Mouse (Mus musculus) limb, embryonic 14.5 days (tissue): ENCODE measurements around the gene Mtr. TPM values are rescaled to one million over a fixed set of nuclear protein-coding genes. Genes with fewer than 3 reads are reported as not detected.

ENCODE experiments used
- ATAC-seq: fragments of 200-750 bp; cut with Nextera tagmentation; 2 replicates; pipeline ENCODE4 v1.8.0; 2017; ENCODE audit warnings: low read depth, moderate number of reproducible peaks, moderate TSS enrichment; ENCODE audit not compliant: low FRiP score
- DNase-seq: peaks from one replicate; pipeline ENCODE4 v3.0.0-alpha.2; 2015; ENCODE audit warnings: low spot score
- H3K27ac ChIP-seq: fragments of 300-500 bp; sonication (generic); replicated peaks from 2 replicates; pipeline ENCODE4 v1.5.1; 2014; ENCODE audit warnings: low read depth, mild to moderate bottlenecking, low read length, moderate library complexity, mixed read lengths
- H3K27me3 ChIP-seq: fragments of 300-500 bp; sonication (generic); 2 replicates; pipeline ENCODE4 v1.6.1; 2014; ENCODE audit warnings: low read length, mixed read lengths; ENCODE audit not compliant: control insufficient read depth, insufficient read depth
- H3K36me3 ChIP-seq: fragments of 300-500 bp; sonication (generic); 2 replicates; pipeline ENCODE4 v1.6.1; 2014; ENCODE audit warnings: mild to moderate bottlenecking, low read length, moderate library complexity, mixed read lengths; ENCODE audit not compliant: control insufficient read depth, insufficient read depth
- H3K4me1 ChIP-seq: fragments of 300-500 bp; sonication (generic); 2 replicates; pipeline ENCODE4 v1.6.1; 2014; ENCODE audit warnings: antibody characterized with exemption, low read length, mixed read lengths; ENCODE audit not compliant: control insufficient read depth, insufficient read depth
- H3K4me2 ChIP-seq: fragments of 300-500 bp; sonication (generic); replicated peaks from 2 replicates; pipeline ENCODE4 v1.6.1; 2014; ENCODE audit warnings: low read depth, mild to moderate bottlenecking, low read length, moderate library complexity; ENCODE audit not compliant: severe bottlenecking
- H3K4me3 ChIP-seq: fragments of 300-500 bp; sonication (generic); replicated peaks from 2 replicates; pipeline ENCODE4 v1.5.1; 2014; ENCODE audit warnings: low read length
- H3K9ac ChIP-seq: fragments of 300-500 bp; sonication (generic); 2 replicates; pipeline ENCODE4 v1.6.1; 2014; ENCODE audit warnings: mild to moderate bottlenecking, low read depth, low read length, moderate library complexity; ENCODE audit not compliant: severe bottlenecking
- H3K9me3 ChIP-seq: fragments of 300-500 bp; sonication (generic); 2 replicates; pipeline ENCODE4 v1.6.1; 2016; ENCODE audit warnings: low read length; ENCODE audit not compliant: control insufficient read depth
- POLR2A ChIP-seq: fragments of 200-500 bp; IDR thresholded peaks from 2 replicates; pipeline ENCODE4 v1.8.0; 2012; ENCODE audit warnings: inconsistent platforms, mild to moderate bottlenecking, moderate library complexity, borderline replicate concordance; ENCODE audit not compliant: insufficient read depth, insufficient read length; ENCODE audit errors: extremely low read depth
- WGBS: fragments of 180-500 bp; shearing (Covaris S2); extraction: QIAGEN DNeasy Blood & Tissue Kit; methylation state at CpG from one replicate; pipeline ENCODE4 v1.1.7; 2014; 5-methylcytosine and 5-hydroxymethylcytosine counted together
- polyA plus RNA-seq, 2 experiments: library from polyadenylated mRNA; depleted of rRNA in 1 of 2; stranded (reverse) in 1 of 2; unstranded in 1 of 2; fragments of >200 nt; fragmentation: Nextera tagmentation in 1 of 2; extraction: Ambion mirVana in 1 of 2; gene quantifications; 2 replicates each; pipeline versions ENCODE4 v1.2.1 to v1.2.3; 2012 to 2014

Mtr gene
- polyA plus RNA-seq, 2 experiments: 15.9 to 21.4 TPM

DNA sequence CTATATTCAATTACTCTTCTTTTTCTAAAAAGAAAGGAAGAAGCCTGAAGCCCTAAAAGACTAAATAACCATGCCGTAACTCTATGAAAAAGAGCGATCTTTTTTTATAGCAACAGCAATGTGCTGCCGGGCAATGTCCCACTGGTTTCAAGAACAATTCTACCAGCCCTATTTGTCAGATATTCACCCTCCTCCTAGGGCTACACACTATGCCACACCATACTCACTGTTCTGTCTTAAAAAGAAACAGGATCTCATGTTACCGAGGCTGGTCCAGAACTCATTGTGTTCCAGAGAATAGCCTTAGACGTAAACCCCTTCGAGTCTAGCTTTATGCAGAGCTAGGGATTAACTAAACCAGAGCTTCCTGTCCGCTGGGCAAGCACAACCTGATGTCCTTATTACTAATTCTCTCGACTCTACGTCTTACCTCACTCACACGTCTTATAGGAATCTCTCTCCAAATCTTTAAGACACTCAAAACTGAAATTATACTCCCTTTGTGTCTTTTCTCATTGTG lies 982 bp downstream of the Mtr start:
- ATAC-seq (no peak), DNase-seq (no peak)
- H3K27me3 ChIP-seq: no peaks in the 10 kb centered on the region
- no peaks in the 10 kb centered on the region for H3K9me3 ChIP-seq
- peaks cover 15% of the 10 kb centered on the region; the same call in 1 of the 2 replicates for H3K4me1 ChIP-seq
- peak overlapping the region; percentile 51 for H3K4me2 ChIP-seq
- peaks cover 7% of the 10 kb centered on the region; the same call in 1 of the 2 replicates for H3K36me3 ChIP-seq
- H3K27ac ChIP-seq: peak overlapping the region; percentile 89; the same call in 1 of the 2 replicates
- peak overlapping the region; percentile 71 for H3K4me3 ChIP-seq
- H3K9ac ChIP-seq: peak overlapping the region; percentile 79
- no peak for TF ChIP-seq POLR2A
- WGBS: 7% methylated on average over 10 of the region's 10 CpGs

DNA sequence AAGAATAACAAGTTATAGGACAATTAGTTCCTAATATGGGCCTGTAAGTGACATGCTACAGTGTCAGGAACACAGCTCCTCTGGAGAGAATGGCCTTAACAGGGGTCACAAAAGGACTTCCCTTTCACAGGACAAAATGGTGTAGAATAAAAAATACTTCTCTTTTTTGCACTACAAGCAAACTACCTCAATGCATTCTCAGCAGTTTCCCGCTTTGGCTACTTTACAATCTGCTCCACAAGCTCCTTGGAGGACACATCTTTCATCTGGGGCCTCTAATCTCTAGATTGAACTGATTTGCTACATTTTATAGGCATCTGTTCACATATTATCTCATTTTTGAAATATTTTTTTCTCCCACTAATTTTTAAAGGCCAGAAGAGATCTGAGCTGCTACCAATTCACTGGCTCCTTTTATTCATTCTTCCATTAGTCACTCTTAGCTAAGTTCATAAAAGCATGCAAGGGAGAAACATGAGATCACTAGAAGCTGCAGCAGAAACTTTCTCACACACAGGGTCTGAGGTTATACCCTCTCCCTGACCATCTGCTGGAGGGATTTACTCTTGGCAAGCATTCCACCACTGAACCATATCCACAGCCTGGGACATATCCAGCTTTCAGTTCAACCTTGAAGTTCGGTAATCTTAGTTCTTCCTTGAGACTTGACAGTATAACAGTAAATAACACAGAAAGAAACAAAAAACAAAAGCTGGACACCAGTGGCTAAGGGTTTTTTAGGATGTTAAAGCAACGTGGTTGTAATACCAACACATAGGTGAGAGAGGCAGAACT lies 1.8 kb downstream of the Mtr start:
- Histone ChIP-seq H3K4me2 (peak overlapping the region; percentile 51), H3K4me1 (peaks cover 15% of the 10 kb centered on the region; the same call in 1 of the 2 replicates), H3K4me3 (peak overlapping the region; percentile 71), H3K9ac (no peak overlapping the region), H3K9me3 (no peaks in the 10 kb centered on the region), H3K27ac (no peak overlapping the region), H3K36me3 (peaks cover 11% of the 10 kb centered on the region), H3K27me3 (no peaks in the 10 kb centered on the region)
- ATAC-seq: peak; percentile 24
- no peak for TF ChIP-seq POLR2A
- peak; percentile 49 for DNase-seq
- 59% methylated on average over 3 of the region's 3 CpGs for WGBS

DNA sequence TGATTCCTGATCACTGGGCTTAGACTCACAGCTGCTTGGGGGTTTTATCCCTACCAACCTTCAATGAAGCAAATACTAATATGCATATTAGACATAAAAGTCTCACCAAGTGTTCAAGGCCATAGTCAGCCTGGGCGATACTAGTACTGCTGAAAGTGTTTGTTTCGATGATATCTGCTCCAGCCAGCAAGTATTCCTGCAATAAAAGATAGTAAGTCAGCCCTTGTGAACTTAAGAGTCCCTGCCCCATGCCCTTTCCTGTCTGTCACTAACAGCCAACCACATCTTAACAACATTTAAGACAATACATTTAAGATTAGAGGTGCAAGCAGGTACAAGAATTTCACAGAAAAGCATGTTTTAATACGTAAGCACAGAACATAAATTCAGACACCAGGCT lies 7.4 kb downstream of the Mtr start:
- Histone ChIP-seq H3K27ac (no peak overlapping the region), H3K36me3 (peaks cover 44% of the 10 kb centered on the region), H3K4me1 (0 out of 2 replicates have a peak, but pooled peaks cover under 1% of the 10 kb centered on the region), H3K9ac (no peak overlapping the region), H3K27me3 (no peaks in the 10 kb centered on the region), H3K9me3 (no peaks in the 10 kb centered on the region), H3K4me2 (no peak overlapping the region), H3K4me3 (no peak overlapping the region)
- DNase-seq (no peak), ATAC-seq (no peak)
- no peak for TF ChIP-seq POLR2A
- 94% methylated on average over 3 of the region's 3 CpGs for WGBS

DNA sequence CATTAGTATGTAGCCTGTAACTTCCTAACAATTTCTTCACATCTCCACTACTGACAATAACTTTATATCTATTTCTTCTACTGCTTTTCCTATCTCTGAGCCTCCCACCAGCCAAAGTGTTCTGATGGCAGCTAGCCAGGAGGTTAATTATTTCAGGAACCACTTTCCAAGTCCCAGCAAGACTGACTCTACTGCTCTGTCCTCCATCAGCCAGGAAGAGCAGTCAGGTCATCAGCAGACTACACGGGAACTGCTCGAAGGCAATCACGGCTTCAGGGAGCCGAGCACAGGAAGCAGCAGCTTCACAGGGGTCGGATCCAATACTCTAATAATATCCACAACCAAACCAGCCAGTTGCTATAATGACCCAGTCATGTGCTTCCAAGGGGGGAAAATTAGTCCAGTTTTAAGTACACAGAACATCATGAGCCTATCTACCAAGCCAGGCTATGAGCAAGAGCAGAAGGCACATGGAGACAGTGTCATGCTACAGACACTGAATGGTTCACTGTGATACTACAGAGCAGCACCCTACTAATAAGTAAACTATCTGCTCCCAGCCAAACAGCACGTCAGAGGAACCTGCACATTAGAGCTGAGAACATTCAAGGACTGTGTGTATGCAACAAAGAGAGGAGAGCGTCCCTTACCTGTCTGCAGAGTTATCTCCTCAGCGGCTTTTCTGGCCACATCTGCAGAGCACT lies 8.6 kb downstream of the Mtr start:
- H3K4me2 ChIP-seq: no peak overlapping the region
- peaks cover 53% of the 10 kb centered on the region for H3K36me3 ChIP-seq
- H3K4me3 ChIP-seq: no peak overlapping the region
- H3K27me3 ChIP-seq: no peaks in the 10 kb centered on the region
- 90% methylated on average over 8 of the region's 8 CpGs for WGBS
- no peak overlapping the region for H3K9ac ChIP-seq
- no peak for TF ChIP-seq POLR2A
- H3K27ac ChIP-seq: no peak overlapping the region
- no peaks in the 10 kb centered on the region for H3K9me3 ChIP-seq
- DNase-seq: no peak
- ATAC-seq: no peak
- H3K4me1 ChIP-seq: no peaks in the 10 kb centered on the region

DNA sequence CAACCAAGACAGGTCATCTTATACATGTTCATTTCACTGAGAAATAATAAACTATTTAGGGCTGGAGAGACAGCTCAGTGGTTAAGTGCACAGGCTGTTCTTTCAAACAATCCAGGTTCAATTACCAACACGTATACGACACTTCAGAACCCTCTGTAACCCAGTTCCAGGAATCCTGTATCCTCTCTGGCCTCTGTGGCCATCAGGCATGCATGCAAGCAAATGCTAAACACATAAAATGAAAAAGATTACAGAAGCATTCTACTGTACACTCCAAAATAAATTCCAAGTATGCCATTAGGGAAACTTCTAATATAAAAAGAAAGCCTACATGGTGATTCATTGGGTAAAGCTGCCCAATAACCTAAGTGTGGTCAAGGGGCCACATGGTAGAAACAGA lies 12.0 kb downstream of the Mtr start:
- no peak for DNase-seq
- ATAC-seq: no peak
- no peak for TF ChIP-seq POLR2A
- no peak overlapping the region for H3K4me3 ChIP-seq
- peaks cover 77% of the 10 kb centered on the region for H3K36me3 ChIP-seq
- H3K9me3 ChIP-seq: no peaks in the 10 kb centered on the region
- WGBS: 100% methylated on average over 2 of the region's 2 CpGs
- no peaks in the 10 kb centered on the region for H3K27me3 ChIP-seq
- no peak overlapping the region for H3K9ac ChIP-seq
- H3K4me2 ChIP-seq: no peak overlapping the region
- no peaks in the 10 kb centered on the region for H3K4me1 ChIP-seq
- H3K27ac ChIP-seq: no peak overlapping the region
